Mouse (Mus musculus) adrenal gland, adult 8-10 months (tissue): Measurements from ENCODE around the gene Fam133b. TPM values are rescaled to one million over a fixed set of nuclear protein-coding genes. Genes with fewer than 3 reads are reported as not detected.
"Not testable (repeated sequence)": the region's sequence is repeated elsewhere in the genome, so short reads cannot be mapped to it uniquely, and the experiment has no call there.

Experiments
- DNase-seq: peaks from one replicate; pipeline ENCODE4 v3.0.0; 2022
- total RNA-seq, 4 experiments: library from RNA; stranded (reverse); gene quantifications; 2 replicates each; pipeline ENCODE4 v1.2.4; 2022

Fam133b gene
- total RNA-seq, 4 experiments from 2014 or later: 27.9 to 44.7 (median 32.1) TPM

GRCm38 (mm10) chr5:3520493-3521359 is 22.9 kb upstream of the Fam133b start:
- no peak for DNase-seq

DNA sequence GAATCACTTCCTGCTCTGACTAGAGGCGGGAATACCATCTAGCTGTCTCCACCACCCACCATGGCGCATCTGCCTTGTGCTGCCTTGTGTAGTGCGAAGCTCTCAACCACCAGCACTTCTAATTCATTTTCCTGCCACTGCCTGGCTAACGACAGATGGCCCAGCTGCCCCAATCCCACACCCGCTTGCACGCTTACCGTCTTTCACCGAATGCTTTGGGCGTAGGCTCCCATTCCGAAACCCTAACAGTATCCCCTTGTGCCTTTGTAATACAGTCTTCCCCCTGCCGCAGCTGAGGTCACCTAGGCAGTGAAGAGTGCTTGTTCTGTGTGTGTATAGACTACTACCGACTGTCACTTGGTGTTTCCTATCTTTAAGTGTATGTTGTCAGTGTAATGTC is 21.9 kb upstream of the Fam133b start:
- DNase-seq: no peak

- peak; percentile 32 for DNase-seq
Observed at GRCm38 (mm10) chr5:3522826-3523225, 20.8 kb upstream of the Fam133b start.

DNA sequence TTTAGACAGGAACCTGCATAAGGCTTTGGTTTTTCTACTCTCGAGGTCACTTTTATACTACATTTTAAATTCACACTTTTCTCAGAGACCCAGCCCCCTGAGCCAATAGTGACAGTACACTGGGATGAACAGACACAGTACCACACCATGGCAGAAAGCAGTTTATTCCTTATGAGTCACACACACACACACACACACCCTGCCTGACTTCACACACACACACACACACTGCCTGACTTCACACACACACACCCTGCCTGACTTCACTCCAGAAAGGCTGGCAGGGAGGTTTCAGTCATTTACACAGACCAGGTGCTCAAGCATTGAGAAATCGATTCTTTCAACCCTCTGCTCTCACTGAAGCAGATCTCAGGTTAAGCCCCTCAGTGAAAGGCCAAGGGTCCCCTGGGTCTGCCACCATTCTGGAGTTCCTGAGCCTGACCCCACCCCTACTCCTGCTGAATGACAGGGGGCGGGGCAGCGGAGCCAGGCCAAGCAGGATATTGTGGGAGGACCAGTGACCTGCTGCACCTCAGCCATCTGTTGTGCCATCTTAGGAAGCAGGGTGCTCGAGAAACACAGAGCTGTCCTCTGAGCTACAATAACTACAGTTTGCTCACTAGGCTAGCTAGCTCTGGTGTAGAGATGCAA is 16.5 kb upstream of the Fam133b start:
- no peak for DNase-seq

DNA sequence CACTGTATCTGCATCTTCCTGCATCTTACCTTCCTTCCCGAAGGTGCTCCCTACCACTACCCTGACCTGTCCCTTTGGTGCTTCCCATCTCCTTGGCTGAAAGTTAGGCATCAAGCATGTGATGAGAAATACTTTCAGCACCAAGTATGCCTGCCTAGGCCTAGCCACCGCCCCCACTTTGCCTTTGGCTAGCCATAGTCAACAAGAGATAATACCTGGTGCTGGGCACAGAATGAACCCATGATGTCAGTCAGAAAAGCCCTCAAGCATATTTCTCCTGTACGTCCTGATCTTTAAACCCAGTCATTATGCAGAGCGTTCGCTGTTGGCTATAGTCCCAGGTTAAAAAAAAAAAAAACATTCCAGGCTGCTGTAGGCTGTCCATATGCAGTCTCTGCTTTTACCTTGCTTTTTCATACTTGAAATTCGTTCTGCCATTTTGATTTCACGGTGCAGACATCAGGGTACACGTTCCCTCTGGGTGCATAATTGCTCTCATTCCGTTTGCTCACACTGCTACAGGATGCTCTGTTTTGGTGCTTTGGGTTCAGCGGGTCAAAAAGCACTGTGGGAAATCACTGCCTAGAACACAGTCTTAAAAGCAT is 13.9 kb upstream of the Fam133b start:
- DNase-seq: no peak

DNA sequence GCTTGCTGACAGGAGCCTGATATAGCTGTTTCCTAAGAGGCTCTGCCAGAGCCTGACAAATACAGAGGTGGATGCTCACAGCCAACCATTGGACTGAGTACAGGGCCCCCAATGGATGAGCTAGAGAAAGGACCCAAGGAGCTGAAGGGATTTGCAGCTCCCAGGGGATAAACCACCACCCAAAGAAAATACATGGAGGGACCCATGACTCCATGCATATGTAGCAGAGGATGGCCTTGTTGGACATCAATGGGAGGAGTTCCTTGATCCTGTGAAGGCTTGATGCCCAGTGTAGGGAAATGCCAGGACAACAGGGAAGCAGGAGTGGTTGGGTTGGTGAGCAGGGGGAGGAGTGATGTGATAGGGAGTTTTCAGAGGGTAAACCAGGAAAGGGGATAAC is 11.6 kb upstream of the Fam133b start:
- not testable (repeated sequence) for DNase-seq

DNA sequence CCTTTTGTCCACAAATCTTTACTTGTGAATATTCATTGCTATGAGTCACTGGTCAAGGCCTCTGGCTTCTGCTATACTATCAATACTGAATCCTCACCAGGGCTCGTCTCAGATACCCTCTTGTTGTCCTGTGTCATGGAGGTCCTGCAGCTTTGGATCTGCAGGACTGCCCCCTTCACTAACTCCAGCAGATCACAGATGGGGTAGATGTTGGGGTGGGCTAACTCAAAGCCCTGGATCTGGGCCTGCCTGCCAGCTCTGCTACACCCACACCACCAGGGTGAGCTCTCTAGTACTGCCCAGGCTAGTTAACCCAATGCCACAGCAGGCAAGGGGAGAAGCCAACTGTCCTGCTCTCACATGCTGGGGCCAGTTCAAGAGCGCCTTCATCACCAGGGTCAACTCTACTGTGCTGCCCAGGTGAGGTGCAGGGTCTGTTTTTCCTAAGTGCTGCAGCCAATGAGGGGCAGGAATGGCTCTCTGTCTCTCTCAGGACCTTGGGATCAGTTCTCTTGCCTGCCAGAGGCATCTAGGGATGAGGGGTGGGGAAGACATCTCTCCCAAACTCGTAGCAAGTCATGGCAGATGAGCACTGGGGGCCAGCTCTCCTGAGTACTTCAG is 6.9 kb upstream of the Fam133b start:
- no peak for DNase-seq

DNA sequence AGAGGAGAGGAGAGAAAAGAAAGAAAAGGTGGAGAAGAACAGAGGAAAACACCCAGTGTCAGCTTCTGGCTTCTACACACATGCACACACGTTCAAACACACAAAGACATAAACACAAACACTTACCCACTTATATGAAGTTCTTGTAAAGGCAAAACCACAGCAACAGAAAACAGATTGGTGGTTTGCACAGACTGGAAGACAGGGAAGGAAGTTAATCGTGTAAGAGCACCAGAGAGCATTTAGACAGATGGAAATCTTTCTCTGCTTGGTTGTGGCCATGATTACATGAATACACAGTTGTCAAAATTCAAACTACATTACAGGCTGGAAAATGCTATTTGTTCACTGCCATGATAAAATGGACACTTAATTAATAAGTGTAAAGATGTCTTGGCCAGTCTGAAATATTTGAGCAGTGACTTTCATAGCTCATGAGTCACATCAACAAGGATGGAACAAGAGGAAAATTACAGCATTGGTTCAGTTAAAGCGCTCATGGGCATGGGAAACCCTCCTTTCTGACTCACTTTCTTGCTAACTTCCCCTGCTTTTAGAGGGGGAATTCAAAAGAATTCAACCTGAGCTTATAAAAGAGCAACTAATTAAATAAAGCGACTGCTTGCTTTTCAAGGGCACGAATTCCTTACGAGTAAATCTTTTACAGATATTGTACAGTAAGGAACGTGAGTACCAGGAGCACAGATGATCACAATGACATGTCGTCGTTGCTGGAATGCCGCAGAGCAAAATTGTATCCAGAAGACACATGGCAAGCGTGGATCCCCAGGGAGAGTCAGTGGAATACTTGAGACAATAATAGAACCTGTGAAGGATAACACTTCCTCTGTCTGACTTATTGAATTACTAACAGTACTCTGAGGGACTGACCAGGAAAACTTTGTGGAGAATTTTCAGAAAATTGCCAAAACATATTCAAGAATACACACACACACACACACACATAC is 4.8 kb upstream of the Fam133b start:
- DNase-seq: no peak

DNA sequence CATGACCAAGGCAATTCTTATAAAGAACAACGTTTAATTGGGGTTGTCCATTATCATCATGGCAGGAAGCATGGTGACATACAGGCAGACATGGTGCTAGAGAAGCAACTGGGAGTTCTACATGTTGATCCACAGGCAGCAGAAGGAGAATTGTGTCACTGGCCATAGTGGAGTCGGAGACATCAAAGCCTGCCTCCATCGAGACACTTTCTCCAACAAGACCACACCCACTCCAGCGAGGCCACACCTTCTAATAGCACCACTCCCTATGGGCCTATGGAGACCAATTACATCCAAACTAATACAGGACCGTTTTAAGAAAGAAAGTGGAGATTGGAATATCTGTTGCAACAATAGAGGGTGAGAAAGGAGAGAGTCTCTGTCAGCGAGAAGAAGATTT is 1.8 kb upstream of the Fam133b start:
- no peak for DNase-seq

DNA sequence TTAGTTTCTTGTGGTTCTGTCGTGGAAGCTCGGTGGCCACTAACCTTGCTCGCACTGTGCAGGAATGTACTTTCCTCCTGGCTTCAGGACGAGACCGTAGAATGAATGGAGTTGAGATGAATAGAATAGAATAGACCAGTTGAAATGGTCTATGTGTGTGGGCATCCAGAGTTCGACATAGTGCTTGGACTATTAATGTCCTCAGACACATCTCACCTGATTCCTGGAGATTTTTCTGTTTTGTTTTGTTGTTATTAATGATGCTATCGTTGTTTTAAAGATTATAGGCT is 792 bp downstream of the Fam133b start:
- DNase-seq: no peak

GRCm38 (mm10) chr5:3546226-3546625 is 2.6 kb downstream of the Fam133b start:
- DNase-seq: no peak

DNA sequence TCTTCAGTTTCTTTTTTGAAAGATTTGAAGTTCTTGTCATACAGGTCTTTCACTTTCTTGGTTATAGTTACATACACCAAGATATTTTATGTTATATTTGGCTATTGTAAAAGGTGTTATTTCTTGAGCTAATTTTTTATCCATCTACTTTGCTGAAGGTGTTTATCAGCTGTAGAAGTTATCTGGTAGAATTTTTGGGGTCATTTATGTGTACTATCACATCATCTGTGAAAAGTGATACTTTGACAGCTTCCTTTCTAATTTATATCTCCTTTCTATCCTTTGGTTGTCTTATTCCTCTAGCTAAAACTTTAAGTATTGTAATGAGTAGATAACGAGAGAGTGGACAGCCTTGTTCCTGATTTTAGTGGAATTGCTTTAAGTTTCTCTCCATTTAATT is 7.8 kb downstream of the Fam133b start:
- no peak for DNase-seq

DNA sequence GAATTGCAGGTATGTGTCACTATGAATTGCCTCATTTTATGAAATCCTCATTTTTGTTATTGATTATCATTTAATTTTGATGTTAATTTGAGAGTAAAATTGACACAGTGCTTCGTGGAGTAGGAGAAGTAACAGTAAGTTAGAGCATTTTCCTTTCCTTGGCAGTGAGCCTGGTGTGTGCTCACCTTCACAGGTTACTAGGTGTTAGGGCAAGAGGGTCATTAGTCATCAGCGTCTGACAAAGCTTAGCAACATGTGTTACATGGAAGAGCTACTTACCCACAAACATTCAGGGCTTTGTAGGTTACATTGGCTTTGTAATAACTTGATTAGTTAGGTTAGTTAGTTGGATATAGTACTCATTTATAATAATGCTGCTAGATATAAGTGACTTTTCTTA is 10.6 kb downstream of the Fam133b start:
- no peak for DNase-seq

DNA sequence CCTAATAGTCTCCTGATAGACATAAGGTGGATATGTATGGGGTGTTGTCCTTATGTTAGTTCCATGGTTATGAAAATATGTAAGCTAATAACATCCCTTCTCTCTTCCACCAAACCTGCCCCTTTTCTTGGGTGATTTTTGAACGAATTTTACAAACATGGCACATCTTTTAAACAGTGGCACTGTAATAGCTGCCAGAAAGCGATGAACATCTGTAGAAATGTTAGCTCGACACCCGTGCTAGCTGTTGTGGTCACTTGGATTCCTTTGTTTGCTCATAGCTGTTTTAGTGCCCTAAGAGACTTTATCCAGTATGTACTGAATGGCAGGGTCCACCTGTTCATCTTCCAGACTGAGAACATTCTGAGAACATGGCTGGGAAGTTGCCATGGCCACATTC is 27.6 kb downstream of the Fam133b start, which contains the start of gene 1700109H08Rik:
1700109H08Rik (plus strand) TSS at position 301 of the 400 bp plus-strand sequence.
- no peak for DNase-seq

DNA sequence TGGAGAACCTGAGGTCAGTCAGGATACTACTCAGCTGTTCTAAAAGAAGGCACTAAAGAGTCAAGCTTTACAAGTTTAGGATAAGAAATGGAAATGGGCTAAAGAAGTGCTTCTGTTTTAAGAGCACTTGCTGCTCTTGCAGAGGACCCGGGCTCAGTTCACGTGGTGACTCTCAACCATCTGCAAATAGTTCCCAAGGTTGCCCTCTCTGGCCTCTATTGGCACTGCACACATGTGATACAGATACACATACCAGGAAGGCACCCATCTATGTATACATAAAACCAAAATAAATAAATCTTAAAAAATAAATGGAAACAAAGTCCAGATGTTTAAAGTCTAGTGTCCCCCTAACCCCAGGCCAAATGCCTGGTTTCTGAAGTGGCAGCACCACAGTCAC is 31.2 kb downstream of the Fam133b start:
- no peak for DNase-seq

GRCm38 (mm10) chr5:3577939-3578338 is 34.3 kb downstream of the Fam133b start:
- no peak for DNase-seq

GRCm38 (mm10) chr5:3579066-3579465 is 35.4 kb downstream of the Fam133b start:
- DNase-seq: no peak

DNA sequence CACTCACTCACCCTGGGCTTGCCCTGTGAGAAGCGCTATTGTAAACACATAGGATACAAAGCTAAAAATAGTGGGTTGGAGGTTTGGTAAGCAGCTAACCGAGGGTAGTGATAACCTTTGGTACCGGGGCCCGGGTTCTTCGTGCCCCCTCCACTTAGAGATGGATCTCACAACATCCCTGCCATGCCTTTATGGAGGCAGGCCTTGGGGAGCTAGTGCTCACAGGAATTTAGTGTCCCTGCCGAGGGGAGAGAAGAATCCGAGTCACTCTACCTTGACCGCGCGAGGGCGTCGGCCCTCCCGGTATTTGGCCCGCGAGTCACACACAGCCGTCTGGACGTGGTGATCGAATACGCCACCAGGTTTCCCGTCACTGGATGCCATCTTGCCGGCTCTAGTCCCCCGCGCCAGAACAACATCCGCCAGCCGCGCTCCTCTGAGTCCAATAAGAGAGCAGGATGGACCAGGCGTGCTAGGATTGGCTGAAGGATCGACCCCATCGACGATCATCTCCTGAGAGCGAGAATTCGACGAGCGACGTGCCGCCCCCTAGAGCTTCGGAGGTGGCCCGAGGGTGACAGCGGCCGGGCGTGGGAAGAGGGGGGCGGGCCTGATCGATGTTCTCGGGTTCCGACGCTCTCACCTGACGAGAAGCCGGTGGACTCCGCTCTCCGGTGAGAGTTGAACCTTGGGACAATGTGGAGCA is 52.2 kb downstream of the Fam133b start, which contains the start of gene Pex1:
Pex1 (plus strand) TSS at position 374 of the 706 bp plus-strand sequence.
- peak; percentile 95 for DNase-seq

GRCm38 (mm10) chr5:3596399-3596766 is 52.8 kb downstream of the Fam133b start, which contains the start of gene Rbm48:
Rbm48 (minus strand) TSS chr5:3596585.
- DNase-seq: peak; percentile 76

DNA sequence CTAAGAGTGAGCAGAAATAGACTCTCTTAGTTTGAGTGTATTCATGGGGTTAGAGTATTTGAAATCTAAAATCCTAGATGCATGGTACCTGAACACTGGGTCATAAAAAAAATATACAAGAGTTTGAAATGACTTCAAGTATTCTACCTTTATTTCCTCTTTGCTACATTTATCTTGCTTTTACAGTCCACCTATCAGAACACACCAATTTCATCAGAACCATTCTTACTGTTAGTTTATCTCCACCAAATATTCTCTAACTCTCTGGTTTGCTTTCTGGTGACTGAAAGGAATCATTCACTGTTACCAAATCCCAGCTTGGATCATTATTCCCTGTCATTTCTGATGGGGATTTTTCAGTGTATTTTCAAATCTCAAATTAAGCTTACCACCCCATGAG is 53.5 kb downstream of the Fam133b start:
- DNase-seq: no peak

DNA sequence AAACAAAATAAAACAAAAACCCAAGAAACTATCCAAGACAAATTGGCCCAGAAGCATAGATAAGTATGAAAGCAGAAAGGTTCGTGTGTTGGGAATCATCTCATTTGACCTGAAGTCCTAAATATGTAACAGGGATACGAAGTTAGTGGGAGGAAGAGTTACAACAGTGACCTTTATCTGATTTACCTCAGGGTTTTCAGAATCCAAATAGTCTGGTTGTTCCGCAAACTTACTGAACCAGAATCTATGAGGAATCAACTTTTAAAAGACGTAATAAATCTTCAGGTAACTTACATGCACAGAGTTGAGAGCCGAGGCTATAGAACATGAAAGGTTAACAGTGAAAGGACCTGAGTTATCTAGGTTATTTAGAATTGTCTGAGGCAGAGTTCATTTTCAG is 55.1 kb downstream of the Fam133b start:
- no peak for DNase-seq
